Mouse (Mus musculus): Measurements from ENCODE around the gene Cers3. TPM values are rescaled to one million over a fixed set of nuclear protein-coding genes. Genes with fewer than 3 reads are reported as not detected.

Cers3 gene
- total and polyA plus RNA-seq, 3 experiments: 0.13 to 0.23 (median 0.19) TPM

GRCm38 (mm10) chr7:66734993-66735392, 8.3 kb upstream of the Cers3 start:
- H3K4me1 ChIP-seq (ENCODE audit: control insufficient read depth in 1 of 2, insufficient read depth in 2 of 2): no peaks in the 10 kb centered on the region
- TF ChIP-seq MEF2A (IDR thresholded peaks at IDR 0.05; ENCODE audit: borderline replicate concordance, low read depth, low read length): no peak
- TF ChIP-seq E2F4 (IDR thresholded peaks at IDR 0.05; ENCODE audit: insufficient replicate concordance, low read depth, low read length): no peak
- TF ChIP-seq JUND (conservative IDR thresholded peaks at IDR 0.05; ENCODE audit: low read depth, low read length): no peak
- TF ChIP-seq TBP (conservative IDR thresholded peaks at IDR 0.05; ENCODE audit: low read depth, low read length): no peak
- no peak for TF ChIP-seq MYC (IDR thresholded peaks at IDR 0.05; ENCODE audit: low read depth, low read length)
- no peak for TF ChIP-seq SMC3 (IDR thresholded peaks at IDR 0.05; ENCODE audit: low read depth, low read length)
- TF ChIP-seq POLR2AphosphoS2 (IDR thresholded peaks at IDR 0.05; ENCODE audit: low read depth, low read length): no peak
- no peak for TF ChIP-seq MAFK (IDR thresholded peaks at IDR 0.05; ENCODE audit: insufficient replicate concordance, low read length)
- TF ChIP-seq ETS1 (conservative IDR thresholded peaks at IDR 0.05; ENCODE audit: low read depth, low read length): no peak
- TF ChIP-seq HCFC1 (IDR thresholded peaks at IDR 0.05; ENCODE audit: low read depth, low read length): no peak
- TF ChIP-seq PAX5 (IDR thresholded peaks at IDR 0.05; ENCODE audit: low read length): no peak
- no peak for TF ChIP-seq CHD2 (IDR thresholded peaks at IDR 0.05; ENCODE audit: low read length)
- TF ChIP-seq ELF1 (IDR thresholded peaks at IDR 0.05; ENCODE audit: low read depth, low read length): no peak
- H3K4me3 ChIP-seq (replicated peaks in 1 of 3; ENCODE audit: low read depth in 2 of 3, low read length in 2 of 3, poor library complexity in 1 of 3): no peak overlapping the region
- H3K27me3 ChIP-seq (replicated peaks): no peaks in the 10 kb centered on the region
- H3K9ac ChIP-seq (ENCODE audit: insufficient read depth, low read depth): no peak overlapping the region
- no peaks in the 10 kb centered on the region for H3K79me2 ChIP-seq (replicated peaks; ENCODE audit: control insufficient read depth, extremely low read depth, insufficient read depth, poor library complexity, severe bottlenecking)
- in situ Hi-C loops (cut with MboI; ENCODE audit: low pct_ligation_motif_present, low pct_unique_long_range_greater_than_20kb, low sequenced_read_pairs): no loop called here
- H3K27ac ChIP-seq (ENCODE audit: insufficient read depth, low read depth): no peak overlapping the region
- no peaks in the 10 kb centered on the region for H3K9me3 ChIP-seq (replicated peaks; ENCODE audit: low read length)
- no peak for DNase-seq (ENCODE audit: extremely low read depth)
- dilution Hi-C loops (cut with MboI; ENCODE audit: extremely low pct_ligation_motif_present, extremely low pct_unique_long_range_greater_than_20kb, low sequenced_read_pairs): no loop called here
- H3K4me2 ChIP-seq (ENCODE audit: insufficient read depth, low read depth, poor library complexity, severe bottlenecking): no peak overlapping the region
- no peaks in the 10 kb centered on the region for H3K36me3 ChIP-seq (replicated peaks in 1 of 2; ENCODE audit: control insufficient read depth in 1 of 2, insufficient read depth in 1 of 2, low read length in 1 of 2)

GRCm38 (mm10) chr7:66737418-66737817, 5.9 kb upstream of the Cers3 start:
- H3K27ac ChIP-seq (ENCODE audit: insufficient read depth, low read depth): no peak overlapping the region
- dilution Hi-C loops (cut with MboI; ENCODE audit: extremely low pct_ligation_motif_present, extremely low pct_unique_long_range_greater_than_20kb, low sequenced_read_pairs) (no loop called here), in situ Hi-C loops (cut with MboI; ENCODE audit: low pct_ligation_motif_present, low pct_unique_long_range_greater_than_20kb, low sequenced_read_pairs) (no loop called here)
- no peak overlapping the region for H3K9ac ChIP-seq (ENCODE audit: insufficient read depth, low read depth)
- no peak overlapping the region for H3K4me2 ChIP-seq (ENCODE audit: insufficient read depth, low read depth, poor library complexity, severe bottlenecking)
- peaks cover 6 to 17% of the 10 kb centered on the region in 2 experiments for H3K4me1 ChIP-seq (ENCODE audit: control insufficient read depth in 1 of 2, insufficient read depth in 2 of 2)
- no peaks in the 10 kb centered on the region for H3K36me3 ChIP-seq (replicated peaks in 1 of 2; ENCODE audit: control insufficient read depth in 1 of 2, insufficient read depth in 1 of 2, low read length in 1 of 2)
- TF ChIP-seq CHD2 (IDR thresholded peaks at IDR 0.05; ENCODE audit: low read length) (no peak), KAT2A (IDR thresholded peaks at IDR 0.05; ENCODE audit: insufficient replicate concordance, low read length) (no peak), CHD1 (IDR thresholded peaks at IDR 0.05; ENCODE audit: low read depth, low read length) (no peak), MEF2A (IDR thresholded peaks at IDR 0.05; ENCODE audit: borderline replicate concordance, low read depth, low read length) (no peak), ELF1 (IDR thresholded peaks at IDR 0.05; ENCODE audit: low read depth, low read length) (no peak), CTCF (conservative IDR thresholded peaks at IDR 0.05 in 1 of 2, IDR thresholded peaks at IDR 0.05 in 1 of 2; ENCODE audit: low read depth in 2 of 2, low read length in 2 of 2) (no peak)
- no peaks in the 10 kb centered on the region for H3K27me3 ChIP-seq (replicated peaks)
- H3K9me3 ChIP-seq (replicated peaks; ENCODE audit: low read length): no peaks in the 10 kb centered on the region
- no peak overlapping the region for H3K4me3 ChIP-seq (replicated peaks in 1 of 3; ENCODE audit: low read depth in 2 of 3, low read length in 2 of 3, poor library complexity in 1 of 3)
- no peaks in the 10 kb centered on the region for H3K79me2 ChIP-seq (replicated peaks; ENCODE audit: control insufficient read depth, extremely low read depth, insufficient read depth, poor library complexity, severe bottlenecking)
- DNase-seq (ENCODE audit: extremely low read depth): no peak
